Mouse (Mus musculus): ENCODE measurements around the gene Agap3. TPM values are rescaled to one million over a fixed set of nuclear protein-coding genes. Genes with fewer than 3 reads are reported as not detected.

Gene Agap3
- total and polyA plus RNA-seq, 3 experiments = 116 to 203 (median 138) TPM

DNA sequence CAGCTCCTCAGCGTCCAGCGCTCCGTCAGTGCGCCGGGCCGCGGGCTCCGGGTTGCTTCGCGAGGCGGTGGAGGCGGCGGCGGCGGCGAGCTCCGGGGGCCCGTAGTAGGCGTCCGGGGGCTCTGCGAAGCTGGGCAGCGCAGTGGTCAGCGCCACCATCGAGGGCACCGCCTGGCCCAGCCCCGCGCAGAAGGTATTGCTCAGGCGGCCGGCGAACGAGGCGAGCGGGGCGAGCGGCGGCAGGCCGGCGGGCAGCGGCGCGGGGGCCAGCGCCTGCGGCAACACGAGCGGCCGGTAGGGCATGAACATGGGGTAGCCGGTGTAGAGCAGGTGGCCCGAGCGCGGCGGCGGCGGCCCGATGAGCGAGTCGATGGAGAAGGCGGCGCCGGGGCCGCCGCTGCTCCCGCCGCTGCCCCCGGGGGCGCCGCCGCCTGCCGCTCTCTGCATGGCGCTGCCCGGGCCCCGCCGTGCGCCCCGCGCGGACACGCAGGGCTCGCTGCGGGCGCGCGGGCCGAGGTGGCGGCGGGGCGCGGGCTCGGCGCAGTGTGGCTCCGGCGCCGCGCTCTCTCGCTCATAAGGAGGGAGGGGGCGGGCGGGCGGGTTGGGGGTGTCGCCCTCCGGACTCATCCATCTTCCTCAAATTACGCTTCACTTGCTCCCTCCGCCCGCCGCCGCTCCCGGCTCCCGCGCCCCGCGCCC is 74.4 kb downstream of the Agap3 start:
- Histone ChIP-seq H3K4me3 (ENCODE audit: control insufficient read depth in 1 of 2, insufficient read depth in 1 of 2, low read depth in 2 of 2, low read length in 2 of 2) (no peak overlapping the region), H3K36me3 (ENCODE audit: control insufficient read depth in 1 of 2, insufficient read depth in 2 of 2, low read length in 2 of 2) (peaks cover 0 to 15% of the 10 kb centered on the region in 2 experiments; a peak in 2 of 4 replicates), H3K79me2 (ENCODE audit: control insufficient read depth, insufficient read depth, low read length, poor library complexity) (no peaks in the 10 kb centered on the region), H3K9me3 (replicated peaks; ENCODE audit: insufficient read depth, low read length) (no peaks in the 10 kb centered on the region), H3K27me3 (ENCODE audit: control insufficient read depth in 1 of 2, insufficient read depth in 2 of 2, low read length in 2 of 2) (peaks cover 8 to 18% of the 10 kb centered on the region in 2 experiments), H3K9ac (ENCODE audit: control insufficient read depth, low read depth, low read length, poor library complexity, severe bottlenecking) (no peak overlapping the region), H3K4me1 (ENCODE audit: control insufficient read depth in 1 of 2, insufficient read depth in 2 of 2, low read length in 2 of 2) (peaks cover 3 to 16% of the 10 kb centered on the region in 2 experiments; a peak in 3 of 4 replicates), H3K27ac (ENCODE audit: control insufficient read depth, low read depth, low read length) (no peak overlapping the region)
- no peak for DNase-seq (ENCODE audit: low read depth, low spot score)
- no peak for TF ChIP-seq MAFK (IDR thresholded peaks at IDR 0.05; ENCODE audit: borderline replicate concordance, low read depth, low read length)

DNA sequence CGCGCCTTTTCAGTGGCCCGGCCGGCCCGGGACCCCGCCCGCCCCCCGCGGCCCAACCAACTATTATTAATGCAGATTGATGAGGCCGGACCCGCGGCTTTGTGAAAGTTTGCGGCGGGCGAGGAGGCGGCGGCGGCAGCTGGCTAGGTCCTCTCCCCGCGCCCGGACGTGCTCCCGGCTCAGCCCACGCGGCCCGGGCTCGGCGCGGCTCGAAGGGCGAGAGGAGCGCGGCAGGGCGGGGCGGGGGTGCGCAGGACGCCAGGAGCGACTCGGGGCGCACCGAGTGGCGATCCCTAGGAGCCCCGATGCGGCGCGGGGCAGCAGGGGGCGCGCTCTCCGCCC is 74.9 kb downstream of the Agap3 start, which contains the start of gene Gbx1:
Gene Gbx1, minus strand, starts transcription at position 314 of the 342 bp plus-strand sequence.
- no peak within 1 kb of the TSS for H3K27ac ChIP-seq (ENCODE audit: control insufficient read depth, low read depth, low read length)

DNA sequence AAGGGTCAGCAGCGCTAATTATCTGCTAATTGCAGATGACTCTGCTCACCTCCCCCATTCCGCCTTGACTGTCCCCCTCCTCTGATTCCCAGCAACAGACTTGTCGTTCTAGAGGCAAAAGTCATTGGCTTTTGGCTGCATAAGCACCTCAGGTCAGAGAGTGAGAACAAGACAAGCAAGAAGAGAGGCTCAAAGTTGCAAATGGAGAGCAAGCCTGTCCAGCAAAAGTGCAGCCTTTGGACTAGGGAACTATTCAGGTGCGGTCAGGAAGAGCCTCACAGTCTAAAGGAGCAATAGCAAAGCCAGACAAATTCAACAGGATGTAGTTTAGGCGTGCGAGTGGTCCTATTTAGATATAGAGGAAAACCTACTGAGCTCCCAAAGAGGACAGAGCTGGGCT is 75.8 kb downstream of the Agap3 start:
- H3K4me1 ChIP-seq (ENCODE audit: control insufficient read depth in 1 of 2, insufficient read depth in 2 of 2, low read length in 2 of 2) = peaks cover 3 to 16% of the 10 kb centered on the region in 2 experiments; a peak in 3 of 4 replicates
- H3K4me3 ChIP-seq (ENCODE audit: control insufficient read depth in 1 of 2, insufficient read depth in 1 of 2, low read depth in 2 of 2, low read length in 2 of 2) = no peak overlapping the region
- no peak overlapping the region for H3K27ac ChIP-seq (ENCODE audit: control insufficient read depth, low read depth, low read length)
- H3K9ac ChIP-seq (ENCODE audit: control insufficient read depth, low read depth, low read length, poor library complexity, severe bottlenecking) = no peak overlapping the region
- no peak for TF ChIP-seq MXI1 (IDR thresholded peaks at IDR 0.05; ENCODE audit: low read depth, low read length)
- H3K27me3 ChIP-seq (ENCODE audit: control insufficient read depth in 1 of 2, insufficient read depth in 2 of 2, low read length in 2 of 2) = peaks cover 4 to 8% of the 10 kb centered on the region in 2 experiments
- no peaks in the 10 kb centered on the region for H3K9me3 ChIP-seq (replicated peaks; ENCODE audit: insufficient read depth, low read length)
- H3K36me3 ChIP-seq (ENCODE audit: control insufficient read depth in 1 of 2, insufficient read depth in 2 of 2, low read length in 2 of 2) = peaks cover 0 to 15% of the 10 kb centered on the region in 2 experiments; a peak in 2 of 4 replicates
- DNase-seq (ENCODE audit: low read depth, low spot score) = no peak
- H3K79me2 ChIP-seq (ENCODE audit: control insufficient read depth, insufficient read depth, low read length, poor library complexity) = no peaks in the 10 kb centered on the region

More for the DNA sequence above, 74.9 kb downstream of the Agap3 start, which contains the start of gene Gbx1:
- TF ChIP-seq ZC3H11A (IDR thresholded peaks at IDR 0.05; ENCODE audit: low read depth, low read length) (no peak), SIN3A (IDR thresholded peaks at IDR 0.05; ENCODE audit: low read length) (no peak), MYC (IDR thresholded peaks at IDR 0.05; ENCODE audit: low read depth, low read length) (no peak), POLR2A (IDR thresholded peaks at IDR 0.05; ENCODE audit: control insufficient read depth in 1 of 2, insufficient read depth in 1 of 2, low read depth in 1 of 2, low read length in 2 of 2, poor library complexity in 1 of 2) (no peak), MAX (IDR thresholded peaks at IDR 0.05; ENCODE audit: low read length) (no peak), RCOR1 (IDR thresholded peaks at IDR 0.05; ENCODE audit: low read depth, low read length) (no peak), KAT2A (conservative IDR thresholded peaks at IDR 0.05; ENCODE audit: low read depth, low read length) (no peak), ZKSCAN1 (IDR thresholded peaks at IDR 0.05; ENCODE audit: low read depth, low read length) (no peak), TAL1 (IDR thresholded peaks at IDR 0.05; ENCODE audit: low read length) (no peak), CHD2 (IDR thresholded peaks at IDR 0.05; ENCODE audit: low read length) (no peak), HCFC1 (IDR thresholded peaks at IDR 0.05; ENCODE audit: low read depth, low read length) (no peak), MEF2A (IDR thresholded peaks at IDR 0.05; ENCODE audit: extremely low read depth, insufficient replicate concordance, low read depth, low read length, poor library complexity, severe bottlenecking) (no peak), ZMIZ1 (IDR thresholded peaks at IDR 0.05; ENCODE audit: low read depth, low read length) (no peak), USF2 (IDR thresholded peaks at IDR 0.05; ENCODE audit: borderline replicate concordance in 1 of 2, insufficient read depth in 1 of 2, low read depth in 1 of 2, low read length in 2 of 2) (no peak), JUND (IDR thresholded peaks at IDR 0.05; ENCODE audit: low read depth, low read length) (no peak), UBTF (IDR thresholded peaks at IDR 0.05; ENCODE audit: borderline replicate concordance, insufficient read depth, low read depth, low read length) (no peak), GABPA (IDR thresholded peaks at IDR 0.05; ENCODE audit: low read depth, low read length) (no peak), ZNF384 (IDR thresholded peaks at IDR 0.05; ENCODE audit: low read depth, low read length) (no peak), EP300 (IDR thresholded peaks at IDR 0.05; ENCODE audit: low read depth in 1 of 2, low read length in 2 of 2) (no peak)
- no peak within 1 kb of the TSS for H3K9ac ChIP-seq (ENCODE audit: control insufficient read depth, low read depth, low read length, poor library complexity, severe bottlenecking)
- peaks cover 3 to 16% of the 10 kb centered on the region in 2 experiments; a peak in 3 of 4 replicates for H3K4me1 ChIP-seq (ENCODE audit: control insufficient read depth in 1 of 2, insufficient read depth in 2 of 2, low read length in 2 of 2)
- H3K9me3 ChIP-seq (replicated peaks; ENCODE audit: insufficient read depth, low read length) = no peaks in the 10 kb centered on the region
- H3K4me3 ChIP-seq (ENCODE audit: control insufficient read depth in 1 of 2, insufficient read depth in 1 of 2, low read depth in 2 of 2, low read length in 2 of 2) = no peak within 1 kb of the TSS
- H3K79me2 ChIP-seq (ENCODE audit: control insufficient read depth, insufficient read depth, low read length, poor library complexity) = no peaks in the 10 kb centered on the region
- DNase-seq (ENCODE audit: low read depth, low spot score) = no peak
- H3K27me3 ChIP-seq (ENCODE audit: control insufficient read depth in 1 of 2, insufficient read depth in 2 of 2, low read length in 2 of 2) = peaks cover 8 to 14% of the 10 kb centered on the region in 2 experiments
- peaks cover 0 to 15% of the 10 kb centered on the region in 2 experiments; a peak in 2 of 4 replicates for H3K36me3 ChIP-seq (ENCODE audit: control insufficient read depth in 1 of 2, insufficient read depth in 2 of 2, low read length in 2 of 2)
